10 mouse cellular contexts compared by ENCODE assay signal in genomic region chr6:108454061-108454891, GRCm38 (mm10).
A peak's percentile ranks its signal among the peaks of the same experiment; 100 is the strongest.
DNase-seq lines count a peak whose midpoint lies in the region; ATAC-seq lines count a peak whose summit lies in the region.
"Had no signal": no experiment of that assay in that cellular context is flagged by ENCODE, and none has a peak within 500 bp of the region (broad histone marks: within the 10 kb centered on the region; RNA-seq: fewer than 3 reads in every experiment).

No protein-coding gene starts in this region.

- DNase-seq in forebrain, embryonic 14.5 days (ENCODE audit: low spot score): peak; percentile 55
- no peak for DNase-seq in forebrain, embryonic 11.5 days (ENCODE audit: low spot score)
- peak; percentile 43 for DNase-seq in midbrain, embryonic 14.5 days
- no peak for DNase-seq in midbrain, embryonic 10.5 days (ENCODE audit: low spot score)
- peak; percentile 47 for DNase-seq in layer of hippocampus, adult 9-10 months (ENCODE audit: low spot score)
- DNase-seq in right cerebral cortex, postnatal 36 days (ENCODE audit: low spot score in 2 of 2): peak; percentile 76 to 90
- DNase-seq: heart, postnatal 14 days had no signal

- H3K27ac ChIP-seq in forebrain, embryonic 14.5 days (ENCODE audit: low read depth, low read length): 0 out of 2 replicates have a peak overlapping the region, but pooled peaks have one; percentile 15
- H3K27ac ChIP-seq in forebrain, embryonic 11.5 days (ENCODE audit: low read depth, low read length): no peak overlapping the region
- H3K27ac ChIP-seq in midbrain, embryonic 14.5 days (replicated peaks; ENCODE audit: low read depth, low read length): no peak overlapping the region
- H3K27ac ChIP-seq in midbrain, embryonic 10.5 days (replicated peaks): no peak overlapping the region
- H3K27ac ChIP-seq in heart, embryonic 11.5 days (ENCODE audit: low read depth, low read length): no peak overlapping the region
- H3K27ac ChIP-seq: neural tube, embryonic 13.5 days had no signal

- H3K27me3 ChIP-seq in forebrain, embryonic 14.5 days (replicated peaks; ENCODE audit: control insufficient read depth, insufficient read depth, low read length): no peaks in the 10 kb centered on the region
- H3K27me3 ChIP-seq in forebrain, embryonic 11.5 days (ENCODE audit: control insufficient read depth, insufficient read depth, low read length): no peaks in the 10 kb centered on the region
- H3K27me3 ChIP-seq in midbrain, embryonic 14.5 days (ENCODE audit: control insufficient read depth, insufficient read depth, low read length): no peaks in the 10 kb centered on the region
- H3K27me3 ChIP-seq in midbrain, embryonic 10.5 days (ENCODE audit: low read depth, poor library complexity, severe bottlenecking): peaks cover 14% of the 10 kb centered on the region; the same call in 1 of the 2 replicates
- H3K27me3 ChIP-seq in heart, embryonic 11.5 days (ENCODE audit: control insufficient read depth, insufficient read depth, low read length): no peaks in the 10 kb centered on the region
- H3K27me3 ChIP-seq: neural tube, embryonic 13.5 days had no signal

- H3K4me3 ChIP-seq in forebrain, embryonic 14.5 days (ENCODE audit: low read depth, low read length): no peak overlapping the region
- no peak overlapping the region for H3K4me3 ChIP-seq in forebrain, embryonic 11.5 days (ENCODE audit: low read depth, low read length)
- no peak overlapping the region for H3K4me3 ChIP-seq in midbrain, embryonic 14.5 days (replicated peaks; ENCODE audit: low read depth, low read length)
- H3K4me3 ChIP-seq in midbrain, embryonic 10.5 days: no peak overlapping the region
- H3K4me3 ChIP-seq in heart, embryonic 11.5 days (ENCODE audit: low read depth, low read length): no peak overlapping the region
- H3K4me3 ChIP-seq: neural tube, embryonic 13.5 days had no signal

- no peaks in the 10 kb centered on the region for H3K9me3 ChIP-seq in forebrain, embryonic 14.5 days (replicated peaks; ENCODE audit: control insufficient read depth, low read length)
- no peaks in the 10 kb centered on the region for H3K9me3 ChIP-seq in forebrain, embryonic 11.5 days (ENCODE audit: control insufficient read depth, low read length)
- H3K9me3 ChIP-seq in midbrain, embryonic 14.5 days (ENCODE audit: control insufficient read depth, low read length): no peaks in the 10 kb centered on the region
- no peaks in the 10 kb centered on the region for H3K9me3 ChIP-seq in midbrain, embryonic 10.5 days (replicated peaks)
- H3K9me3 ChIP-seq in heart, embryonic 11.5 days (replicated peaks; ENCODE audit: control insufficient read depth, low read length): no peaks in the 10 kb centered on the region
- H3K9me3 ChIP-seq: neural tube, embryonic 13.5 days had no signal

- no peak overlapping the region for H3K4me2 ChIP-seq in forebrain, embryonic 14.5 days (ENCODE audit: low read length)
- H3K4me2 ChIP-seq in forebrain, embryonic 11.5 days (ENCODE audit: low read depth, low read length, severe bottlenecking): no peak overlapping the region
- no peak overlapping the region for H3K4me2 ChIP-seq in midbrain, embryonic 14.5 days (ENCODE audit: low read length)
- H3K4me2 ChIP-seq in heart, embryonic 11.5 days: no peak overlapping the region
- H3K4me2 ChIP-seq: neural tube, embryonic 13.5 days had no signal

- H3K4me1 ChIP-seq in forebrain, embryonic 14.5 days (ENCODE audit: control insufficient read depth, insufficient read depth, low read length): peaks cover 20% of the 10 kb centered on the region
- H3K4me1 ChIP-seq in forebrain, embryonic 11.5 days (replicated peaks; ENCODE audit: control insufficient read depth, insufficient read depth, low read length): peaks cover 7% of the 10 kb centered on the region; the same call in 1 of the 2 replicates
- H3K4me1 ChIP-seq in midbrain, embryonic 14.5 days (ENCODE audit: control insufficient read depth, insufficient read depth, low read length): peaks cover 25% of the 10 kb centered on the region; the same call in 1 of the 2 replicates
- H3K4me1 ChIP-seq in midbrain, embryonic 10.5 days: peaks cover 53% of the 10 kb centered on the region
- H3K4me1 ChIP-seq in heart, embryonic 11.5 days (ENCODE audit: control insufficient read depth, insufficient read depth, low read length): peaks cover 26% of the 10 kb centered on the region

- H3K36me3 ChIP-seq in forebrain, embryonic 14.5 days (ENCODE audit: control insufficient read depth, insufficient read depth, low read length): no peaks in the 10 kb centered on the region
- no peaks in the 10 kb centered on the region for H3K36me3 ChIP-seq in forebrain, embryonic 11.5 days (ENCODE audit: control insufficient read depth, insufficient read depth, low read length)
- no peaks in the 10 kb centered on the region for H3K36me3 ChIP-seq in midbrain, embryonic 14.5 days (ENCODE audit: control insufficient read depth, insufficient read depth, low read length)
- H3K36me3 ChIP-seq in midbrain, embryonic 10.5 days: no peaks in the 10 kb centered on the region
- no peaks in the 10 kb centered on the region for H3K36me3 ChIP-seq in heart, embryonic 11.5 days (ENCODE audit: control insufficient read depth, insufficient read depth, low read length)
- H3K36me3 ChIP-seq: neural tube, embryonic 13.5 days had no signal

- no peak overlapping the region for H3K9ac ChIP-seq in forebrain, embryonic 14.5 days (ENCODE audit: low read length)
- no peak overlapping the region for H3K9ac ChIP-seq in forebrain, embryonic 11.5 days (ENCODE audit: low read length)
- H3K9ac ChIP-seq in midbrain, embryonic 14.5 days (replicated peaks; ENCODE audit: low read length): no peak overlapping the region
- H3K9ac ChIP-seq in heart, embryonic 11.5 days (ENCODE audit: low read depth, low read length): no peak overlapping the region
- H3K9ac ChIP-seq: neural tube, embryonic 13.5 days had no signal

- ATAC-seq in forebrain, embryonic 14.5 days: no peak
- ATAC-seq in forebrain, embryonic 11.5 days (replicated peaks; ENCODE audit: low FRiP score): no peak
- no peak for ATAC-seq in midbrain, embryonic 14.5 days (ENCODE audit: low FRiP score, low TSS enrichment)
- no peak for ATAC-seq in erythroid progenitor cell, adult 5-6 weeks (replicated peaks; ENCODE audit: low FRiP score, poor library complexity, severe bottlenecking)
- no peak for ATAC-seq in heart, embryonic 11.5 days (replicated peaks; ENCODE audit: insufficient number of reproducible peaks, low FRiP score, low TSS enrichment)

- 56% methylated on average over 16 of the region's 16 CpGs for WGBS in forebrain, embryonic 14.5 days
- 67% methylated on average over 16 of the region's 16 CpGs for WGBS in forebrain, embryonic 11.5 days
- WGBS in midbrain, embryonic 14.5 days: 63% methylated on average over 16 of the region's 16 CpGs
- 72% methylated on average over 16 of the region's 16 CpGs for WGBS in midbrain, embryonic 10.5 days
- 68% methylated on average over 16 of the region's 16 CpGs for WGBS in heart, embryonic 11.5 days (ENCODE audit: insufficient replicate concordance)

Comparison
In these comparisons a context has a peak if more than half of its experiments do, and no peak if none do; other contexts are left out.
1. DNase-seq: peak in forebrain, embryonic 14.5 days (single experiment), midbrain, embryonic 14.5 days (single experiment), layer of hippocampus, adult 9-10 months (single experiment) and right cerebral cortex, postnatal 36 days (2 of 2); none in forebrain, embryonic 11.5 days (single experiment) and midbrain, embryonic 10.5 days (single experiment).